Mouse (Mus musculus) heart, postnatal 0 days (tissue): ENCODE measurements around the gene Atp2c1.

ENCODE experiments used
- CTCF ChIP-seq: IDR thresholded peaks from 2 replicates; pipeline ENCODE4 v1.5.1; 2016; ENCODE audit warnings: antibody characterized with exemption, control low read depth, low read depth
- EP300 ChIP-seq: IDR thresholded peaks from 2 replicates; pipeline ENCODE4 v1.6.1; 2016; ENCODE audit warnings: antibody characterized with exemption, low read depth

- TF ChIP-seq CTCF, result no peak
- TF ChIP-seq EP300, result no peak
Measured at GRCm38 (mm10) chr9:105525355-105525754, 1.8 kb downstream of the Atp2c1 start.
